Mouse (Mus musculus) heart, adult 2 months (tissue): ENCODE results near the gene Ptms.

ENCODE experiments used
- CTCF ChIP-seq: fragments of 200-600 bp; IDR thresholded peaks from 2 replicates; pipeline ENCODE4 v1.8.1; 2022; ENCODE audit warnings: antibody characterized with exemption, mild to moderate bottlenecking, moderate library complexity
- EP300 ChIP-seq: fragments of 200-500 bp; IDR thresholded peaks from 2 replicates; pipeline ENCODE4 v1.6.1; 2011; ENCODE audit warnings: low read depth, low read length, control low read depth; ENCODE audit not compliant: insufficient read depth
- POLR2A ChIP-seq: fragments of 200-500 bp; IDR thresholded peaks from 2 replicates; pipeline ENCODE4 v1.6.1; 2011; ENCODE audit warnings: mild to moderate bottlenecking, low read depth, low read length, control low read depth; ENCODE audit not compliant: insufficient read depth

- TF ChIP-seq POLR2A (no peak), CTCF (no peak), EP300 (no peak)
Measured at GRCm38 (mm10) chr6:124953991-124954715, 34.2 kb upstream of the Ptms start.
